Mouse (Mus musculus) C2C12 (cell line): ENCODE measurements around the gene Ush2a. TPM values are rescaled to one million over a fixed set of nuclear protein-coding genes. Genes with fewer than 3 reads are reported as not detected.

Source experiments
- H3K27me3 ChIP-seq: one replicate; pipeline ENCODE4 v1.6.1; 2011; ENCODE audit not compliant: control insufficient read depth, insufficient read depth, insufficient read length
- H3K36me3 ChIP-seq: one replicate; pipeline ENCODE4 v1.6.1; 2011; ENCODE audit not compliant: control insufficient read depth, insufficient read depth
- H3K4me3 ChIP-seq: one replicate; pipeline ENCODE4 v1.5.1; 2011; ENCODE audit warnings: mild to moderate bottlenecking, control low read depth; ENCODE audit not compliant: poor library complexity, insufficient read depth, severe bottlenecking
- H3K79me2 ChIP-seq: one replicate; pipeline ENCODE4 v1.6.1; 2011; ENCODE audit not compliant: control insufficient read depth, insufficient read depth
- H3K79me3 ChIP-seq: one replicate; pipeline ENCODE4 v1.6.1; 2011; ENCODE audit warnings: low read depth, control low read depth
- H3ac ChIP-seq: one replicate; pipeline ENCODE3; 2011; ENCODE audit warnings: low read depth; ENCODE audit not compliant: control insufficient read depth, insufficient read length
- CEBPB ChIP-seq: IDR thresholded peaks from one replicate; pipeline ENCODE4 v1.6.1; 2011; ENCODE audit warnings: low read depth, mild to moderate bottlenecking, control low read depth, moderate library complexity
- CTCF ChIP-seq: IDR thresholded peaks from one replicate; pipeline ENCODE4 v1.5.1; 2011; ENCODE audit not compliant: control insufficient read depth, insufficient read depth, insufficient read length
- FOSL1 ChIP-seq: IDR thresholded peaks from one replicate; pipeline ENCODE4 v1.8.0; 2011; ENCODE audit warnings: mild to moderate bottlenecking, low read length; ENCODE audit not compliant: poor library complexity, insufficient read depth, severe bottlenecking
- MAX ChIP-seq: IDR thresholded peaks from one replicate; pipeline ENCODE4 v1.6.1; 2011; ENCODE audit warnings: mild to moderate bottlenecking, control low read depth
- MYOD1 ChIP-seq: IDR thresholded peaks from one replicate; pipeline ENCODE4 v1.6.1; 2011; ENCODE audit warnings: low read depth; ENCODE audit not compliant: control insufficient read depth, insufficient read length
- MYOG ChIP-seq: IDR thresholded peaks from one replicate; pipeline ENCODE4 v1.6.1; 2011; ENCODE audit not compliant: control insufficient read depth, insufficient read length; ENCODE audit errors: extremely low read depth
- USF1 ChIP-seq: IDR thresholded peaks from one replicate; pipeline ENCODE4 v1.6.1; 2011; ENCODE audit warnings: low read depth, mild to moderate bottlenecking, control low read depth, moderate library complexity
- polyA plus RNA-seq: library from polyadenylated mRNA; unstranded; fragments of >200 nt; fragmentation: generic; extraction: Trizol; gene quantifications from one replicate; pipeline ENCODE4 v1.2.1, GENCODE M21; 2012; ENCODE audit warnings: missing spikeins

Ush2a gene
- polyA plus RNA-seq, 1 experiment = not detected

DNA sequence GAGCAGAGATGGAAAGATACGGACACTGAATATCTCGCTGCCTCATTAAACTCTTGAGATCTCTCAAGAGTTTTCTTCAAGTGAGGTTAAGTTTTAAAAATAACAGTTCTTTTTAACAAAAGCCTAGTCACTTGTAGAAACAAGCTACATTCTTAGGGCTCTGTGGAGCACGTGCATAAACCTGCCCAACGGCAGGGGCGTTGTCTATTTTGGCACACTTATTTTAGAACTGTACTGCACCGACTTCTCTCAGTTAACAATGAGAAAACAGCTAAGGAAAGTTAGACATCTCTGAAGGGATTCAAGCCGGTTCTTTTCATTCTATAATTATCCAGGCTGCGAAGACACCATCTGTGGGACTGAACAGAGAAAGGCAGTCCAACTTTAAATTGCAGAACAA is 405.6 kb downstream of the Ush2a start:
- H3K36me3 ChIP-seq = no peaks in the 10 kb centered on the region
- H3K4me3 ChIP-seq = no peak overlapping the region
- no peak for TF ChIP-seq MAX
- H3K27me3 ChIP-seq = no peaks in the 10 kb centered on the region
- no peaks in the 10 kb centered on the region for H3K79me2 ChIP-seq
- H3K79me3 ChIP-seq = no peaks in the 10 kb centered on the region
- H3ac ChIP-seq = no peak overlapping the region

DNA sequence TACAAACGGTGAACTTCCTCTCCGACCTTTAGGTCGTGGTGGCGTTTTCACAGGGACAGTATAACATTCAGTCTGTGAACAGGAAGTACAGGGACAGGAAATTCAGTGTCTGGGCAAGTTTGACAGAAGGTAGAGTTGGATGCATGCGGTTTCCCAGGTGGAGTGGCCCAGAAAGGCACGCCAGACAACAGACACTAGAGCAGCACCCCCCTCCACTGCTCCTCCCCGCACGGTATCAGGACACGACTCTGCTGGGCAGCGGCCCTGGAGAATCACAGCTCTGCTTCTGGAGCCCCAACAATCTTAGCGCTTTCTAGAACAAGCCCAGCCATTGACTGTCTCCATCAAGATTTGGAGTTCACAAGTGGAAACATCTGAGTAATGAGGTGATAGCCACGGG is 406.7 kb downstream of the Ush2a start:
- H3ac ChIP-seq = no peak overlapping the region
- no peaks in the 10 kb centered on the region for H3K79me2 ChIP-seq
- no peaks in the 10 kb centered on the region for H3K36me3 ChIP-seq
- no peaks in the 10 kb centered on the region for H3K79me3 ChIP-seq
- H3K4me3 ChIP-seq = no peak overlapping the region
- TF ChIP-seq CTCF (no peak), CEBPB (no peak), USF1 (no peak), FOSL1 (no peak), MAX (no peak), MYOG (no peak), MYOD1 (no peak)
- no peaks in the 10 kb centered on the region for H3K27me3 ChIP-seq

DNA sequence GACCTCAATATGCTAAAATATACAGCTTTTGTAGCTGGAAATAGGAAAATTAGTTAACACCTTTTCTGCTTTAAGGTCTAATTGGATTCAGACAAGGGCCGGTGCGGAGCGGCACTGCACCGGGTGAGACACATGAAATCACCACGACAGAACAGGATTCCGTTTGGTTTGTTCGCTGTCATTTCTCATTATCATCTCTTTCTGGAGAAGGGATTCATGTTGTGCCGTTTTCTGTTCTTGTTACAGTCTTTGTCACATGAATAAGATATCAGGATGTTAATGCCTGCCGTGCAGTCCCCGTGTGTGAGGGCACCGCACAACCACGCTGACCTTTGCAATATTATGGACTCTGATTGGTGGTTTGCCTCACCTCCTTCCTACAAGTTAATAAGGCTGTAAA is 411.0 kb downstream of the Ush2a start:
- no peak overlapping the region for H3ac ChIP-seq
- H3K79me3 ChIP-seq = no peaks in the 10 kb centered on the region
- no peaks in the 10 kb centered on the region for H3K79me2 ChIP-seq
- no peaks in the 10 kb centered on the region for H3K36me3 ChIP-seq
- no peak overlapping the region for H3K4me3 ChIP-seq
- TF ChIP-seq FOSL1 (no peak), CTCF (no peak), CEBPB (no peak), MYOD1 (no peak), MYOG (no peak), USF1 (no peak), MAX (no peak)
- no peaks in the 10 kb centered on the region for H3K27me3 ChIP-seq

DNA sequence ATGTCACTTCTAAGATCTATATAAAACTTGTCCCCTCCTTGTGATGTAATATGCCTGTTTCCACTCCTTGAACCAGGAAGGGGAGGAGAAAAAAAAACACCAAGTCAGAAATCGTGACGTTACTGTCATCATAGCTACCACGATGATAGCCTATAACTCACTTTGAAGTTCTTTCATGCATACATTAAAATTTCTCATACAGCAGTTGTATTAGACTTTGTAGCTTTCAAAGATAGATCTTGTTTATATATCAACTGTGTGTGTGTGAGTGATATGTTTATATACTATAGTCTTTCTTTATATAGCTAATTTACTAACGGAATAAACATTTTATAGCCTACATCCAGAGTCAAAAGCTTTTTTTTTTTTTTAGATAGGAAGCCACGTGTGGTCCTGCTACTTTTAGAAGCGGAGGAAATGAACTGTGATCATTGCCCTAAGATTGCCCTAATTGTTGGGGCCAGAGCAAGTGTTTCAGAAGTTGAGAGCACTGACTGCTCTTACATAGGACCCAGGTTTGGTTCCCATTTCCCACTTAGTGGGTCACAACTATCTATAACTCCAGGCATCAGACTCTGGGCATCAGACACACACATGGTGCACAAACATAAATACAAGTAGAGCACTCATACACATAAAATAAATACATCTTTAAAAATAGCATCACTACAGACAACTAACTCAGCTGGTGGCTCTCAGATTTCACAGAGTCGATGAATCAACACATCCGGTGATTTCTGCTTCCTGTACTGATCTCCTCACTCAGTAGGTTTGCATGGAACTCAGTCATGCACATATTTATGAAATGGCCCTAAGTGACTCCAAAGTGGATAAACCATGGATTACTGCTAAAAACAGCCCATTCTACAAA is 413.1 kb downstream of the Ush2a start:
- TF ChIP-seq CTCF (no peak), USF1 (no peak), FOSL1 (no peak), MAX (no peak), CEBPB (no peak), MYOG (no peak), MYOD1 (no peak)
- Histone ChIP-seq H3K36me3 (no peaks in the 10 kb centered on the region), H3ac (no peak overlapping the region)

DNA sequence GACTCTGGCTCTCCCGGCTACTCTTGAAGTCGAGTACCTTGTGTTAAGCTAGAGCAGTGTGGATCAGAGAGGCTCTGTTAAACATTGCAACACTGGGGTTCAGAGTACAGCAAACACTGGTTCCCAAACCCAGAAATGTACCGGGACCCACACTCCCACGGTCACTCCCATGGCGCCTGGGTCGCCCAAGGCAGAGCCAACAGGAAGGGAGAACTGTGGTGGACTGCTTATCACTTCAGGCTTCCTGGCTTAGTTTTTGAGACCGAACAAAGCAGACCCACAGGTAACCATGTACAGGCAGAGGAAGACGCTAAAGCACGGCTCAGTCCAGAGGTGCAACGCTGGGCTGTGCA is 413.7 kb downstream of the Ush2a start:
- TF ChIP-seq USF1 (no peak), MYOD1 (no peak), FOSL1 (no peak), MYOG (no peak), MAX (no peak), CEBPB (no peak), CTCF (no peak)
- H3K27me3 ChIP-seq = no peaks in the 10 kb centered on the region
- no peak overlapping the region for H3ac ChIP-seq
- no peaks in the 10 kb centered on the region for H3K79me2 ChIP-seq
- H3K79me3 ChIP-seq = no peaks in the 10 kb centered on the region
- H3K4me3 ChIP-seq = no peak overlapping the region
- no peaks in the 10 kb centered on the region for H3K36me3 ChIP-seq

More for the DNA sequence above, 413.1 kb downstream of the Ush2a start:
- no peaks in the 10 kb centered on the region for H3K79me3 ChIP-seq
- no peak overlapping the region for H3K4me3 ChIP-seq
- H3K79me2 ChIP-seq = no peaks in the 10 kb centered on the region
- H3K27me3 ChIP-seq = no peaks in the 10 kb centered on the region

DNA sequence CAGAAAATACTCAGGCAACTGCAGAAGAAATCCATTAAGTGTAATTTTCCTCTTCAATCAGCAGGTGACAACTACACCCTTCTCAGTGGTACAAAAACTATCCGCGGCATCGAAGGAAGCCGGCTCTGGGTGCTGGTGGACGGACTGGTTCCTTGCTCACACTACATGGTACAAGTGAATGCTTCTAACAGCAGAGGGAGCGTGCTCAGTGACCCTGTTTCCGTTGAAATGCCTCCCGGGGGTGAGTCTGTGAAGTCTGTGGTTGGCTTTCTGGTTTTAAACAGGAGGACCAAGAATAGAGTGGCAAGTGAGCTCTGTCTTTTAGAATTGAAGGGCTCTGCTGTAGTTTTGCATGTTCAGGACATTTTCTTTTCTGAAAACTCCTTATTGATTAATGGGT is 416.4 kb downstream of the Ush2a start:
- Histone ChIP-seq H3K4me3 (no peak overlapping the region), H3ac (no peak overlapping the region), H3K36me3 (no peaks in the 10 kb centered on the region), H3K79me3 (no peaks in the 10 kb centered on the region), H3K27me3 (no peaks in the 10 kb centered on the region), H3K79me2 (no peaks in the 10 kb centered on the region)
- TF ChIP-seq MYOG = no peak
- TF ChIP-seq MYOD1 = no peak
- no peak for TF ChIP-seq MAX
- TF ChIP-seq FOSL1 = no peak
- no peak for TF ChIP-seq USF1
- TF ChIP-seq CEBPB = no peak
- TF ChIP-seq CTCF = no peak
